Mouse (Mus musculus) C2C12 (cell line): Measurements from ENCODE around the gene Ccdc157.

Experiments
- CEBPB ChIP-seq: IDR thresholded peaks from one replicate; pipeline ENCODE4 v1.6.1; 2011; ENCODE audit warnings: low read depth, mild to moderate bottlenecking, control low read depth, moderate library complexity
- CTCF ChIP-seq: IDR thresholded peaks from one replicate; pipeline ENCODE4 v1.5.1; 2011; ENCODE audit not compliant: control insufficient read depth, insufficient read depth, insufficient read length
- MAX ChIP-seq: IDR thresholded peaks from one replicate; pipeline ENCODE4 v1.6.1; 2011; ENCODE audit warnings: mild to moderate bottlenecking, control low read depth
- MYOD1 ChIP-seq: IDR thresholded peaks from one replicate; pipeline ENCODE4 v1.6.1; 2011; ENCODE audit warnings: low read depth; ENCODE audit not compliant: control insufficient read depth, insufficient read length
- MYOG ChIP-seq: IDR thresholded peaks from one replicate; pipeline ENCODE4 v1.6.1; 2011; ENCODE audit not compliant: control insufficient read depth, insufficient read length; ENCODE audit errors: extremely low read depth
- USF1 ChIP-seq: IDR thresholded peaks from one replicate; pipeline ENCODE4 v1.6.1; 2011; ENCODE audit warnings: low read depth, mild to moderate bottlenecking, control low read depth, moderate library complexity

- TF ChIP-seq CTCF: no peak
- no peak for TF ChIP-seq CEBPB
- TF ChIP-seq MYOD1: no peak
- no peak for TF ChIP-seq USF1
- no peak for TF ChIP-seq MYOG
- TF ChIP-seq MAX: no peak
These were observed 27.2 kb upstream of the Ccdc157 start for GRCm38 (mm10) chr11:4187318-4187700.
